Mouse (Mus musculus) monocyte, adult 5-6 weeks (primary cell): ENCODE measurements around the gene Usp5. TPM values are rescaled to one million over a fixed set of nuclear protein-coding genes. Genes with fewer than 3 reads are reported as not detected.

Source experiments
- total RNA-seq: library from RNA; stranded (forward); fragments of 200-1000, 200-491, 200-594 nt; gene quantifications from 3 replicates; pipeline ENCODE4 v1.2.3, GENCODE M21; 2017

Gene Usp5
- total RNA-seq, 1 experiment from 2014 or later = 34.6 TPM

Other genes with a start within 250 kb of the Usp5 start
- not detected in 3 replicates for gene C1s2, start 193.4 kb downstream of the Usp5 start, total RNA-seq
- 18.6 to 29.6 TPM (median 20.8 TPM) in 3 replicates for gene Lpcat3, start 166.5 kb downstream of the Usp5 start, total RNA-seq
- 82.8 to 125 TPM (median 86.6 TPM) in 3 replicates for gene Emg1, start 117.3 kb downstream of the Usp5 start, total RNA-seq
- gene Phb2, start 117.1 kb downstream of the Usp5 start, total RNA-seq = 123 to 138 TPM (median 126 TPM) in 3 replicates
- gene Ptpn6, start 90.8 kb downstream of the Usp5 start, total RNA-seq = 1,360 to 1,911 TPM (median 1,427 TPM) in 3 replicates
- 150 to 174 TPM (median 165 TPM) in 3 replicates for gene Grcc10, start 88.1 kb downstream of the Usp5 start, total RNA-seq
- gene Gm45234, start 73.5 kb downstream of the Usp5 start, total RNA-seq = 0.19 to 0.43 TPM in 2 of 3 replicates, not detected in the other
- gene Atn1, start 73.0 kb downstream of the Usp5 start, total RNA-seq = 1.5 to 6.2 TPM in 2 of 3 replicates, not detected in the other
- not detected in 3 replicates for gene Eno2, start 59.8 kb downstream of the Usp5 start, total RNA-seq
- 2.2 TPM in 1 of 3 replicates, not detected in the others for gene Lrrc23, start 49.8 kb downstream of the Usp5 start, total RNA-seq
- 8.2 to 11.2 TPM (median 10.4 TPM) in 3 replicates for gene Spsb2, start 20.8 kb downstream of the Usp5 start, total RNA-seq
- 71.9 to 103 TPM (median 88.6 TPM) in 3 replicates for gene Tpi1, start 15.2 kb downstream of the Usp5 start, total RNA-seq
- 0.32 to 5.8 TPM in 2 of 3 replicates, not detected in the other for gene Cdca3, start 63 bp upstream of the Usp5 start, total RNA-seq
- gene Gnb3, start 10.8 kb upstream of the Usp5 start, total RNA-seq = 0.19 TPM in 1 of 3 replicates, not detected in the others
- 0.39 TPM in 1 of 3 replicates, not detected in the others for gene P3h3, start 28.3 kb upstream of the Usp5 start, total RNA-seq
- gene Gpr162, start 34.5 kb upstream of the Usp5 start, total RNA-seq = 0.38 TPM in 1 of 3 replicates, not detected in the others
- gene Cd4, start 58.7 kb upstream of the Usp5 start, total RNA-seq = 3.1 to 5.2 TPM (median 4.0 TPM) in 3 replicates
- 0.68 TPM in 1 of 3 replicates, not detected in the others for gene Lag3, start 82.2 kb upstream of the Usp5 start, total RNA-seq
- 89.3 to 145 TPM (median 115 TPM) in 3 replicates for gene Ptms, start 90.6 kb upstream of the Usp5 start, total RNA-seq
- gene Mlf2, start 101.9 kb upstream of the Usp5 start, total RNA-seq = 46.8 to 65.2 TPM (median 56.4 TPM) in 3 replicates
- 7.6 to 25.6 TPM (median 21.5 TPM) in 3 replicates for gene Cops7a, start 136.1 kb upstream of the Usp5 start, total RNA-seq
- gene Pianp, start 167.2 kb upstream of the Usp5 start, total RNA-seq = not detected in 3 replicates
- 26.0 to 44.7 TPM (median 28.6 TPM) in 3 replicates for gene Zfp384, start 179.7 kb upstream of the Usp5 start, total RNA-seq
- 118 to 132 TPM (median 119 TPM) in 3 replicates for gene Ing4, start 210.3 kb upstream of the Usp5 start, total RNA-seq
- 5.5 to 20.2 TPM (median 8.3 TPM) in 3 replicates for gene Acrbp, start 220.2 kb upstream of the Usp5 start, total RNA-seq
- 3.1 to 8.7 TPM (median 3.6 TPM) in 3 replicates for gene Lpar5, start 238.4 kb upstream of the Usp5 start, total RNA-seq